Mouse (Mus musculus): Measurements from ENCODE around the gene Pdha1.

GRCm38 (mm10) chrX:160153147-160153815, 15.1 kb upstream of the Pdha1 start:
- TF ChIP-seq TAL1 (IDR thresholded peaks at IDR 0.05; ENCODE audit: low read length) (no peak), GATA1 (IDR thresholded peaks at IDR 0.05; ENCODE audit: low read length) (no peak)
